Comparison of ENCODE assay signal across 17 mouse cellular contexts in genomic region chr1:57665724-57666123, GRCm38 (mm10).
A peak's percentile ranks its signal among the peaks of the same experiment; 100 is the strongest.
DNase-seq lines count a peak whose midpoint lies in the region; ATAC-seq lines count a peak whose summit lies in the region.
"Had no signal": no experiment of that assay in that cellular context is flagged by ENCODE, and none has a peak within 500 bp of the region (broad histone marks: within the 10 kb centered on the region; RNA-seq: fewer than 3 reads in every experiment).

No protein-coding gene starts in this region.

- no peaks in the 10 kb centered on the region for H3K27me3 ChIP-seq in forebrain, embryonic 12.5 days
- H3K27me3 ChIP-seq in forebrain, embryonic 10.5 days (ENCODE audit: poor library complexity, severe bottlenecking) = no peaks in the 10 kb centered on the region
- H3K27me3 ChIP-seq in midbrain, embryonic 13.5 days = no peaks in the 10 kb centered on the region
- no peaks in the 10 kb centered on the region for H3K27me3 ChIP-seq in midbrain, embryonic 10.5 days (ENCODE audit: low read depth, poor library complexity, severe bottlenecking)
- H3K27me3 ChIP-seq in forebrain, embryonic 14.5 days (replicated peaks; ENCODE audit: control insufficient read depth, insufficient read depth, low read length) = no peaks in the 10 kb centered on the region
- H3K27me3 ChIP-seq in midbrain, embryonic 16.5 days (ENCODE audit: control insufficient read depth, insufficient read depth, low read depth, low read length) = no peaks in the 10 kb centered on the region
- H3K27me3 ChIP-seq: hindbrain, embryonic 13.5 days; intestine, embryonic 15.5 days had no signal

- no peak overlapping the region for H3K4me2 ChIP-seq in forebrain, embryonic 12.5 days
- H3K4me2 ChIP-seq in midbrain, embryonic 13.5 days (replicated peaks) = no peak overlapping the region
- no peak overlapping the region for H3K4me2 ChIP-seq in forebrain, embryonic 14.5 days (ENCODE audit: low read length)
- H3K4me2 ChIP-seq in midbrain, embryonic 16.5 days (ENCODE audit: low read length) = no peak overlapping the region
- H3K4me2 ChIP-seq: hindbrain, embryonic 13.5 days; intestine, embryonic 15.5 days had no signal

- WGBS in forebrain, embryonic 12.5 days = 57% methylated on average over 3 of the region's 3 CpGs
- WGBS in forebrain, embryonic 10.5 days = 80% methylated on average over 3 of the region's 3 CpGs
- 61% methylated on average over 3 of the region's 3 CpGs for WGBS in midbrain, embryonic 13.5 days
- 69% methylated on average over 3 of the region's 3 CpGs for WGBS in midbrain, embryonic 10.5 days
- 63% methylated on average over 3 of the region's 3 CpGs for WGBS in forebrain, embryonic 14.5 days
- 51% methylated on average over 3 of the region's 3 CpGs for WGBS in midbrain, embryonic 16.5 days

- peak overlapping the region; percentile 25; the same call in 1 of the 2 replicates for H3K27ac ChIP-seq in forebrain, embryonic 12.5 days
- H3K27ac ChIP-seq in forebrain, embryonic 10.5 days = no peak overlapping the region
- no peak overlapping the region for H3K27ac ChIP-seq in midbrain, embryonic 13.5 days
- no peak overlapping the region for H3K27ac ChIP-seq in midbrain, embryonic 10.5 days (replicated peaks)
- peak overlapping the region; percentile 11; the same call in 1 of the 2 replicates for H3K27ac ChIP-seq in forebrain, embryonic 14.5 days (ENCODE audit: low read depth, low read length)
- no peak overlapping the region for H3K27ac ChIP-seq in midbrain, embryonic 16.5 days (ENCODE audit: low read length)
- H3K27ac ChIP-seq: heart, embryonic 10.5 days; hindbrain, embryonic 13.5 days; intestine, embryonic 15.5 days had no signal

- no peak overlapping the region for H3K9ac ChIP-seq in forebrain, embryonic 12.5 days
- no peak overlapping the region for H3K9ac ChIP-seq in midbrain, embryonic 13.5 days (replicated peaks)
- H3K9ac ChIP-seq in forebrain, embryonic 14.5 days (ENCODE audit: low read length) = no peak overlapping the region
- no peak overlapping the region for H3K9ac ChIP-seq in midbrain, embryonic 16.5 days (ENCODE audit: low read depth, low read length)
- H3K9ac ChIP-seq: hindbrain, embryonic 13.5 days; intestine, embryonic 15.5 days had no signal

- ATAC-seq in forebrain, embryonic 12.5 days (ENCODE audit: low FRiP score) = no peak
- peak; percentile 56; the same call in 1 of the 2 replicates for ATAC-seq in midbrain, embryonic 13.5 days
- 0 out of 2 replicates have a peak, but pooled peaks have one; percentile 52 for ATAC-seq in forebrain, embryonic 14.5 days
- 0 out of 2 replicates have a peak, but pooled peaks have one; percentile 39 for ATAC-seq in midbrain, embryonic 16.5 days
- no peak for ATAC-seq in cerebellum, adult (ENCODE audit: insufficient number of reproducible peaks, low FRiP score, low TSS enrichment)
- ATAC-seq: intestine, embryonic 15.5 days had no signal

- no peaks in the 10 kb centered on the region for H3K36me3 ChIP-seq in forebrain, embryonic 12.5 days (replicated peaks)
- H3K36me3 ChIP-seq in forebrain, embryonic 10.5 days (replicated peaks) = no peaks in the 10 kb centered on the region
- no peaks in the 10 kb centered on the region for H3K36me3 ChIP-seq in midbrain, embryonic 13.5 days
- H3K36me3 ChIP-seq in midbrain, embryonic 10.5 days = no peaks in the 10 kb centered on the region
- no peaks in the 10 kb centered on the region for H3K36me3 ChIP-seq in forebrain, embryonic 14.5 days (ENCODE audit: control insufficient read depth, insufficient read depth, low read length)
- H3K36me3 ChIP-seq in midbrain, embryonic 16.5 days (ENCODE audit: control insufficient read depth, insufficient read depth, low read length) = no peaks in the 10 kb centered on the region
- H3K36me3 ChIP-seq: heart, embryonic 10.5 days; hindbrain, embryonic 13.5 days; intestine, embryonic 15.5 days had no signal

- H3K9me3 ChIP-seq in forebrain, embryonic 12.5 days = no peaks in the 10 kb centered on the region
- 0 out of 2 replicates have a peak, but pooled peaks cover 3% of the 10 kb centered on the region for H3K9me3 ChIP-seq in forebrain, embryonic 10.5 days
- H3K9me3 ChIP-seq in midbrain, embryonic 13.5 days = no peaks in the 10 kb centered on the region
- no peaks in the 10 kb centered on the region for H3K9me3 ChIP-seq in midbrain, embryonic 10.5 days (replicated peaks)
- H3K9me3 ChIP-seq in forebrain, embryonic 14.5 days (replicated peaks; ENCODE audit: control insufficient read depth, low read length) = no peaks in the 10 kb centered on the region
- no peaks in the 10 kb centered on the region for H3K9me3 ChIP-seq in midbrain, embryonic 16.5 days (replicated peaks; ENCODE audit: control insufficient read depth, low read length, poor library complexity, severe bottlenecking)
- H3K9me3 ChIP-seq: heart, embryonic 10.5 days; hindbrain, embryonic 13.5 days; intestine, embryonic 15.5 days had no signal

- DNase-seq in forebrain, embryonic 10.5 days (ENCODE audit: extremely low spot score, low spot score) = no peak
- no peak for DNase-seq in midbrain, embryonic 10.5 days (ENCODE audit: low spot score)
- peak; percentile 20 for DNase-seq in forebrain, embryonic 14.5 days (ENCODE audit: low spot score)
- DNase-seq: adrenal gland, postnatal 10 days; cerebellum, adult 2 months; cerebellum, postnatal 10 days; gastrocnemius, postnatal 36 days; heart, adult 18-20 months; heart, postnatal 10 days; heart, postnatal 4 days had no signal

- H3K4me1 ChIP-seq in forebrain, embryonic 12.5 days = peaks cover 6% of the 10 kb centered on the region; the same call in 1 of the 2 replicates
- peaks cover 6% of the 10 kb centered on the region; the same call in 1 of the 2 replicates for H3K4me1 ChIP-seq in forebrain, embryonic 10.5 days
- peaks cover 10% of the 10 kb centered on the region; the same call in 1 of the 2 replicates for H3K4me1 ChIP-seq in midbrain, embryonic 13.5 days (replicated peaks)
- no peaks in the 10 kb centered on the region for H3K4me1 ChIP-seq in midbrain, embryonic 10.5 days
- H3K4me1 ChIP-seq in forebrain, embryonic 14.5 days (ENCODE audit: control insufficient read depth, insufficient read depth, low read length) = no peaks in the 10 kb centered on the region
- H3K4me1 ChIP-seq in midbrain, embryonic 16.5 days (ENCODE audit: control insufficient read depth, insufficient read depth, low read length) = no peaks in the 10 kb centered on the region
- H3K4me1 ChIP-seq: hindbrain, embryonic 13.5 days; intestine, embryonic 15.5 days had no signal

- H3K4me3 ChIP-seq in forebrain, embryonic 12.5 days (replicated peaks) = no peak overlapping the region
- H3K4me3 ChIP-seq in forebrain, embryonic 10.5 days = no peak overlapping the region
- H3K4me3 ChIP-seq in midbrain, embryonic 13.5 days (replicated peaks) = no peak overlapping the region
- H3K4me3 ChIP-seq in midbrain, embryonic 10.5 days = no peak overlapping the region
- H3K4me3 ChIP-seq in forebrain, embryonic 14.5 days (ENCODE audit: low read depth, low read length) = no peak overlapping the region
- no peak overlapping the region for H3K4me3 ChIP-seq in midbrain, embryonic 16.5 days (ENCODE audit: low read depth, low read length)
- H3K4me3 ChIP-seq: heart, embryonic 10.5 days; hindbrain, embryonic 13.5 days; intestine, embryonic 15.5 days had no signal

Comparison
In these comparisons a context has a peak if more than half of its experiments do, and no peak if none do; other contexts are left out.
1. ATAC-seq: peak in midbrain, embryonic 13.5 days (single experiment), forebrain, embryonic 14.5 days (single experiment) and midbrain, embryonic 16.5 days (single experiment); none in forebrain, embryonic 12.5 days (single experiment) and cerebellum, adult (single experiment).
2. H3K27ac ChIP-seq: peak in forebrain, embryonic 12.5 days (single experiment) and forebrain, embryonic 14.5 days (single experiment); none in forebrain, embryonic 10.5 days (single experiment), midbrain, embryonic 13.5 days (single experiment), midbrain, embryonic 10.5 days (single experiment) and midbrain, embryonic 16.5 days (single experiment).